21 mouse cellular contexts compared by ENCODE assay signal in the genomic region with DNA sequence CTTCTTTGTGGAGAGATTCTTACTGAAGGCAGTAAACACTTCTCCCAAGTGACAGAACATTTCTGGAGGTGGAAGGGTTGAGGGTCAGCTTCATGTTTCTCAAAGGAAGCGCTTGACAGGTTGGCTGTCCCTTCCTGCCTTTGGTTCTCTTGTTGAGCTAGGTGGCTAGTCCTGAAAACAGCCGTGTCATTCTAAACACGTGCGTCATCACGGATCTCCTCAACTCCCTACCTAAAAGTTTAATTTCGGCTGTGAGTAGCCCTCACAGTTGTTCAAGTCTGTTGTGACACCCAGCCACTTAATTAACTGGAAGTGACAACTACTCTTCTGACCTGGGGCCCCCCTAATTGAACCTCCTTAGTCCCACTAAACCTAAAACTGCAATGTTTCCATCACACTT.
"Had no signal": no experiment of that assay in that cellular context is flagged by ENCODE, and none has a peak within 500 bp of the region (broad histone marks: within the 10 kb centered on the region; RNA-seq: fewer than 3 reads in every experiment).

No protein-coding gene starts in this region.

- H3K9ac ChIP-seq: kidney, embryonic 15.5 days; lung, embryonic 15.5 days; midbrain, embryonic 13.5 days had no signal

- H3K4me3 ChIP-seq: kidney, embryonic 15.5 days; left cerebral cortex, adult 2 months; lung, embryonic 15.5 days; megakaryocyte, embryonic 14.5 days; midbrain, embryonic 10.5 days; midbrain, embryonic 13.5 days had no signal

- ATAC-seq: midbrain, embryonic 13.5 days had no signal

- DNase-seq: kidney, adult 11 months; kidney, adult 8-10 months; kidney, postnatal 10 days; kidney, postnatal 36 days; layer of hippocampus, postnatal 36 days; lung, adult 18-20 months; lung, postnatal 10 days; lung, postnatal 36 days; right cerebral cortex, adult 18-20 months; right cerebral cortex, postnatal 14 days; right cerebral cortex, postnatal 4 days; thymus, adult 2 months; thymus, postnatal 14 days; thymus, postnatal 4 days had no signal

- H3K27ac ChIP-seq: kidney, embryonic 15.5 days; left cerebral cortex, adult 2 months; lung, embryonic 15.5 days; midbrain, embryonic 10.5 days; midbrain, embryonic 13.5 days; stomach, postnatal 0 days had no signal

- H3K36me3 ChIP-seq: kidney, embryonic 15.5 days; lung, embryonic 15.5 days; midbrain, embryonic 10.5 days; midbrain, embryonic 13.5 days had no signal

- H3K9me3 ChIP-seq: kidney, embryonic 15.5 days; lung, embryonic 15.5 days; midbrain, embryonic 10.5 days; midbrain, embryonic 13.5 days had no signal

- H3K27me3 ChIP-seq: kidney, embryonic 15.5 days; lung, embryonic 15.5 days; megakaryocyte, embryonic 14.5 days; midbrain, embryonic 13.5 days had no signal

- H3K4me2 ChIP-seq: kidney, embryonic 15.5 days; lung, embryonic 15.5 days; midbrain, embryonic 13.5 days had no signal

- H3K4me1 ChIP-seq: kidney, embryonic 15.5 days; lung, embryonic 15.5 days; megakaryocyte, embryonic 14.5 days; midbrain, embryonic 10.5 days; midbrain, embryonic 13.5 days had no signal
